Mouse (Mus musculus) heart, embryonic 11.5 days (tissue): ENCODE results near the gene Hes5. TPM values are rescaled to one million over a fixed set of nuclear protein-coding genes. Genes with fewer than 3 reads are reported as not detected.

Source experiments
- ATAC-seq: fragments of 200-750 bp; cut with Nextera tagmentation; replicated peaks from 2 replicates; pipeline ENCODE4 v1.8.0; 2017; ENCODE audit warnings: moderate library complexity; ENCODE audit not compliant: insufficient number of reproducible peaks, low FRiP score, low TSS enrichment
- H3K27ac ChIP-seq: fragments of 300-500 bp; sonication (generic); 2 replicates; pipeline ENCODE4 v1.5.1; 2014; ENCODE audit warnings: mild to moderate bottlenecking, low read depth, low read length
- H3K27me3 ChIP-seq: fragments of 300-500 bp; sonication (generic); 2 replicates; pipeline ENCODE4 v1.6.1; 2014; ENCODE audit warnings: mild to moderate bottlenecking, low read length, mixed read lengths; ENCODE audit not compliant: control insufficient read depth, insufficient read depth
- H3K36me3 ChIP-seq: fragments of 300-500 bp; sonication (generic); 2 replicates; pipeline ENCODE4 v1.6.1; 2014; ENCODE audit warnings: mild to moderate bottlenecking, low read length, moderate library complexity, mixed read lengths; ENCODE audit not compliant: control insufficient read depth, insufficient read depth
- H3K4me1 ChIP-seq: fragments of 300-500 bp; sonication (generic); 2 replicates; pipeline ENCODE4 v1.6.1; 2014; ENCODE audit warnings: low read length; ENCODE audit not compliant: control insufficient read depth, insufficient read depth
- H3K4me2 ChIP-seq: fragments of 300-500 bp; sonication (generic); 2 replicates; pipeline ENCODE4 v1.6.1; 2014; ENCODE audit warnings: mild to moderate bottlenecking, moderate library complexity
- H3K4me3 ChIP-seq: fragments of 300-500 bp; sonication (generic); 2 replicates; pipeline ENCODE4 v1.5.1; 2014; ENCODE audit warnings: low read depth, low read length
- H3K9ac ChIP-seq: fragments of 300-500 bp; sonication (generic); 2 replicates; pipeline ENCODE4 v1.6.1; 2014; ENCODE audit warnings: mild to moderate bottlenecking, low read depth, low read length, moderate library complexity
- H3K9me3 ChIP-seq: fragments of 300-500 bp; sonication (generic); replicated peaks from 2 replicates; pipeline ENCODE4 v1.6.1; 2016; ENCODE audit warnings: low read length; ENCODE audit not compliant: control insufficient read depth
- WGBS: fragments of 180-500 bp; shearing (Covaris S2); extraction: QIAGEN DNeasy Blood & Tissue Kit; methylation state at CpG from one replicate; pipeline ENCODE4 v1.1.7; 2014; ENCODE audit not compliant: insufficient replicate concordance; 5-methylcytosine and 5-hydroxymethylcytosine counted together
- polyA plus RNA-seq: library from polyadenylated mRNA; unstranded; fragments of >200 nt; fragmentation: Nextera tagmentation; extraction: Ambion mirVana; gene quantifications from 2 replicates; pipeline ENCODE4 v1.2.1, GENCODE M21; 2014

Hes5 gene
- polyA plus RNA-seq, 1 experiment from 2014 or later = 0.56 TPM

- Histone ChIP-seq H3K27ac (no peak overlapping the region), H3K4me3 (peak overlapping the region; percentile 42), H3K4me1 (peaks cover 35% of the 10 kb centered on the region), H3K36me3 (no peaks in the 10 kb centered on the region), H3K9ac (no peak overlapping the region), H3K27me3 (peaks cover 85% of the 10 kb centered on the region), H3K9me3 (no peaks in the 10 kb centered on the region), H3K4me2 (peak overlapping the region; percentile 84)
- 19% methylated on average over 20 of the region's 20 CpGs for whole genome bisulfite sequencing
- ATAC-seq = no peak
Measured at GRCm38 (mm10) chr4:154960021-154960689, 568 bp upstream of the Hes5 start.

- Histone ChIP-seq H3K36me3 (no peaks in the 10 kb centered on the region), H3K27me3 (peaks cover 76% of the 10 kb centered on the region), H3K4me1 (peaks cover 45% of the 10 kb centered on the region), H3K9me3 (no peaks in the 10 kb centered on the region), H3K27ac (no peak overlapping the region), H3K4me3 (peak overlapping the region; percentile 42), H3K9ac (peak overlapping the region; percentile 58), H3K4me2 (peak overlapping the region; percentile 84)
- no peak for ATAC-seq
- WGBS = under 1% methylated on average over 37 of the region's 47 CpGs
Measured at GRCm38 (mm10) chr4:154961226-154961738, 559 bp downstream of the Hes5 start.

- Histone ChIP-seq H3K4me3 (peak overlapping the region; percentile 0; the same call in 1 of the 2 replicates), H3K27ac (no peak overlapping the region), H3K36me3 (no peaks in the 10 kb centered on the region), H3K4me2 (peak overlapping the region; percentile 84; the same call in 1 of the 2 replicates), H3K9ac (no peak overlapping the region), H3K4me1 (peaks cover 52% of the 10 kb centered on the region), H3K9me3 (no peaks in the 10 kb centered on the region), H3K27me3 (peaks cover 69% of the 10 kb centered on the region)
- 23% methylated on average over 13 of the region's 13 CpGs for WGBS
- ATAC-seq = no peak
Measured at GRCm38 (mm10) chr4:154961911-154962310, 1.2 kb downstream of the Hes5 start.

- Histone ChIP-seq H3K27ac (no peak overlapping the region), H3K27me3 (peaks cover 62% of the 10 kb centered on the region), H3K36me3 (no peaks in the 10 kb centered on the region), H3K4me2 (no peak overlapping the region; the same call in 1 of the 2 replicates), H3K4me3 (no peak overlapping the region), H3K4me1 (peaks cover 58% of the 10 kb centered on the region), H3K9me3 (no peaks in the 10 kb centered on the region), H3K9ac (no peak overlapping the region)
- 75% methylated on average over 7 of the region's 7 CpGs for WGBS
- no peak for ATAC-seq
Measured at GRCm38 (mm10) chr4:154962683-154963082, 2.0 kb downstream of the Hes5 start.

DNA sequence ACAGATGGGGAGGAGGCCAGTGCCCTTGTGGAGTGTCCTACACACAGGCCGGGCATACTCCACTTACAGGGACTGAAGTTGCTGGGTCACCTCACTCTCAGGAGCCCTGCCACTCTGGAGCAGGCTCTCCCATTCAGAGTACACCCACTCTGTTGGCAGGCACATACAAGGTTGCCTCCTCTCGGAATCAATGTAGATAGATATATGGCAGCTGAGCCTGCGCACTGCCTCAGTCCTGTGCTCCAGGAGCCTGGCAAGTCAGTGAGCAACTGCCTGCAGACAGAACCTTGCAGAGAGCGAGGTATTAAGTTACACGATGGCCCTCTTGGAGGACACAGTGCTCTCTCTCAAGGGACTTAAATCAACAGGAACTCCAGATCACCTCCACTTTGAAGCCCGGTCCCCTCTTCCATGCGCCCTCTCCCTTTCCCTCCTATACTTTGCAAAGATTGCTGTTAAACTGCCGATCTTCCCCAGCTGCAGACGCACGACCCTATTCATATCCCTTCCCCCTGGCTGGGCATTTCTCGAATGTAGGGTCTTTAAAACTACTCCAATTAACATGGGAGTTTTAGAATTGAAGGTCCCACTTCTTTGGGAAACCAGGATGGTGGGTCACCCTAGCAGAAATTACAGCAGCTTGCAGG, 2.6 kb downstream of the Hes5 start:
- 32% methylated on average over 11 of the region's 11 CpGs for WGBS
- H3K27me3 ChIP-seq = peaks cover 55% of the 10 kb centered on the region
- no peak overlapping the region for H3K27ac ChIP-seq
- H3K9ac ChIP-seq = no peak overlapping the region; the same call in 1 of the 2 replicates
- H3K9me3 ChIP-seq = no peaks in the 10 kb centered on the region
- peak overlapping the region; percentile 81 for H3K4me3 ChIP-seq
- peak overlapping the region; percentile 93 for H3K4me2 ChIP-seq
- ATAC-seq = no peak
- peaks cover 53% of the 10 kb centered on the region for H3K4me1 ChIP-seq
- H3K36me3 ChIP-seq = no peaks in the 10 kb centered on the region

DNA sequence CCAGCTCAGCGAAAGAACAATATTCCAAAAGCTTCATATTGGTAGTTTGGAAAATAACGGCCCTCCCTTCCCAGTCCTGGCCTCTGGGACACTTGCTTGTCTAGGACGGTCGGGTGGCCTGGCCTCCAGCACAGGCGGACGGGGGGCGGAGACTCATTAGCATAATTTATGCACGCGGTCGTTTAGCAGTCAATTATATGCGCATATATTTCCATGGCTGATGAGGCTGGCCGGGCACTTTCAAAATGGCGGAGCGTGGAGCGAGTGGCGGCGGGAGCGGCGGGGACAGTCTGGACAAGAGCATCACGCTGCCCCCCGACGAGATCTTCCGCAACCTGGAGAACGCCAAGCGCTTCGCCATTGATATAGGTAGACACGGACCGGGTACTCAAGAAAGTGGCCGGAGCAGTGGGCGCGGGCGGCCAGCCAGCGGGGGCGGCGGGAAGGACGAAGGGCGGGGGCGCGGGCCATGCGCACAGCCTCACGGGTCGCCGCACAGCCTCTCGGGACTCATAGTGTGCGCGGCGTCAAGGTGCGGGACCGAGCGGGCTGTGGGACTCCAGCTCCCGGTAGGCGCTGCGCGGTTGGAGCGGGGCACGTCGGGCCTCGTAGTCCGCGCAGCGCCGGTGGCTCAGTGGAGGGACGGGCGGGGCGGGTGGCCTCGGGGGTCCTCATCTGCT, 3.3 kb downstream of the Hes5 start, which contains the start of gene Pank4:
TSS of gene Pank4 (plus strand) at position 223 of the 680 bp plus-strand sequence.
- Histone ChIP-seq H3K27me3 (peaks cover 48% of the 10 kb centered on the region), H3K27ac (peak within 1 kb of the TSS; percentile 91), H3K9ac (peak within 1 kb of the TSS; percentile 90), H3K36me3 (peaks cover under 1% of the 10 kb centered on the region; the same call in 1 of the 2 replicates), H3K4me3 (peak within 1 kb of the TSS; percentile 81), H3K4me1 (peaks cover 49% of the 10 kb centered on the region), H3K9me3 (no peaks in the 10 kb centered on the region), H3K4me2 (peak within 1 kb of the TSS; percentile 93)
- WGBS = under 1% methylated on average over 66 of the region's 66 CpGs
- peak; percentile 93 for ATAC-seq

DNA sequence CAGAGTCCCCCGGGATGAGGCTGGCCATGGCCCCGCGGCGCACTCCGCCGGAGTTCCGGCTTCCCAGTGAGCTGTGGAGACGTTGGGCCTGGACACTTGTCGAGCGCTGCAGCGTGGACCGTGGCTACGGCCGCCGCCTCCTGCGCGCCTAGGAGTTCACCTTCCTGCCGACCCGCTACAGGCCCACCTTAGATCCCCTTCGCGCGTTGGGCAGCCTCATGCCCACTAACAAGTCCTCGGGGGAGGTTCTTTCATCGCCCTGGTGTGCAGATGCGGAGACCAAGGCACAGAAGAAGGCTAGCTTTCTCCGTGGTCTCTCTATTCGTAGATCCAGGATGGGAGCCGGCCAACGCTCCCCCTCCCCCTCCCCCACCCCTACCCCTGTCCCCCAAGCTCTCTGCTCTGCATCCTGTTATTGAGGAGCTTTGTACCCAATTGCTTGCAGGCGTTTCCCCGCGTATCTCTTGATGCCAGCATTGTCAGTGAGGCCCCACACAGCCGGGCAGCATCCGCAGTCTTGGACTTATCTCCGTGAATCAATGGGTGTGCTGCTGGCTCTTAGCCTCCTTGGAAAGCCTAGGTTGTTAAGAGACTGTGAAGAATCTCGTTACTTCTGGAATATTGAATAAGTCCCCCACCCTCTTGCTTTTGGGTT, 4.0 kb downstream of the Hes5 start:
- no peaks in the 10 kb centered on the region for H3K9me3 ChIP-seq
- peak overlapping the region; percentile 93 for H3K4me2 ChIP-seq
- 2% methylated on average over 36 of the region's 36 CpGs for WGBS
- peaks cover 8% of the 10 kb centered on the region; the same call in 1 of the 2 replicates for H3K36me3 ChIP-seq
- H3K9ac ChIP-seq = peak overlapping the region; percentile 90
- H3K27me3 ChIP-seq = peaks cover 41% of the 10 kb centered on the region
- peak overlapping the region; percentile 81 for H3K4me3 ChIP-seq
- H3K4me1 ChIP-seq = peaks cover 49% of the 10 kb centered on the region
- peak overlapping the region; percentile 91 for H3K27ac ChIP-seq
- no peak for ATAC-seq

- Histone ChIP-seq H3K9ac (0 out of 2 replicates have a peak overlapping the region, but pooled peaks have one; percentile 11), H3K27me3 (peaks cover 30% of the 10 kb centered on the region), H3K9me3 (no peaks in the 10 kb centered on the region), H3K36me3 (peaks cover 17% of the 10 kb centered on the region), H3K4me1 (peaks cover 42% of the 10 kb centered on the region), H3K27ac (no peak overlapping the region), H3K4me2 (peak overlapping the region; percentile 93), H3K4me3 (no peak overlapping the region)
- ATAC-seq = no peak
- WGBS = 76% methylated on average over 3 of the region's 3 CpGs
Measured at GRCm38 (mm10) chr4:154965856-154966255, 5.1 kb downstream of the Hes5 start.
